Mouse (Mus musculus): Measurements from ENCODE around the gene Ambra1.
A peak's percentile ranks its signal among the peaks of the same experiment; 100 is the strongest.
"Not testable (repeated sequence)": the region's sequence is repeated elsewhere in the genome, so short reads cannot be mapped to it uniquely, and the experiment has no call there.

The Ambra1 gene

DNA sequence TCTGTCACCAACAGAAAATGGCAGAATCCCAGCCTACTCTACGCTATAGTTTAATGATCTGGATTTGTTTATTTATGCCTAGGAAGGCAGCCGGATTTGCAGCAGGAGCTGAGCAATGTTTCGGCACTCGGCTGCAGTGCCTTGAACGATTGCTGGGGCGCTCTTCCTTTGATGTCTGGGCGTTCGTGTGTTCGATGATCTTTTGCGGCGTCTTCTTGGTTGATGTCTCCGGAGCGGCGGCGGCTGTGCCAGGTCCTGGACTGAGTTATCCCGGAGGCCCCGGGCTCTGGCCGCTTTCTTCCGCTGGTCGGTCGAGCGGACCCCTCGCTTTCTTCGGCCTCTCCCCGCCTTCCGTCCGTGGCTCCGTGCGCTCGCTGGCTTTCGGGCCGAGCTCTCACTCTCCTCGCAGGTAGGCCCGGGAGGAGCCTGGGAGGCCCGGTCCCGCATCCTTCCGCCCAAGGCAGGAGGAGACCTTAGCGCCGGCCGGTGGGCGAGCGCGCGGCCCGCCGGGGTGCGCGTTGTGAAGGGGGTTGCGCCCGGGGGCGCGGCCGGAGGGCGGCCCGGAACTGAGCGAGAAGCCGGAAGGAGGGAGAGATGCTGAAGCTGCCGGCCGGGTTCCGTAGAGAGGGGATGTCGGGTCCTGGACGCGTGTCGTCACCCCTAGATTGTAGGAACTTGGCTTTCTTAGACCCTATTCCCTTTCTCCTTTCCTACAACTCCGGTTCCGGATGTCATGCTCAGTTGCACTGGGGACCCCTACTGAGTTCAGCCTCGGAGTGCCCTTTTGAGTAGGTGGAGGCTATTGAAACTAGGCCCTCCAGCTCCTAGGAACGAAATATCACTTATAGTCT is at the start of gene Ambra1:
Ambra1 (plus strand) TSS at position 164 of the 851 bp plus-strand sequence.
- peak; percentile 79 to 83 for DNase-seq (ENCODE audit: low spot score in 2 of 2)

DNA sequence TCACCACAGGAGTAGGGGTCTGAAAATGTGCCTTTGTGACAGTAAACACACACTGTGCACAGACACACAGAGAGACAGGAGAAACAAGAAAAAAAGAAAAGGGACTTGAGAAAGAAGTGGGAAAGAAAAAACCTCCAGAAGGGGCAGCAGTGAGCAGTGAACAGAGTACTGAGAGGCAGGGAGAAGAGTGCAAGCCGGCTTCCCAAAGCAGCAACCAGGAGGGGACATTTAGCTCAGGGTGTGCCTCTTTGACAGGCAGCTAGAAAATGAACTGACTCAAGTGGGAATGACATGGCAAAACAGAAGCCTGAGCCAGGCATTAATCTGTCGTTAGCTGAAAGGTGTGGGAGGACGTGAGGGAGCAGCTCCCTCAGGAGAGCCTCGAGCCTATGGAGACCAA is 47.1 kb upstream of the Ambra1 start:
- peak in 1 of 2 experiments; percentile 16 for DNase-seq (ENCODE audit: low spot score in 2 of 2)

DNA sequence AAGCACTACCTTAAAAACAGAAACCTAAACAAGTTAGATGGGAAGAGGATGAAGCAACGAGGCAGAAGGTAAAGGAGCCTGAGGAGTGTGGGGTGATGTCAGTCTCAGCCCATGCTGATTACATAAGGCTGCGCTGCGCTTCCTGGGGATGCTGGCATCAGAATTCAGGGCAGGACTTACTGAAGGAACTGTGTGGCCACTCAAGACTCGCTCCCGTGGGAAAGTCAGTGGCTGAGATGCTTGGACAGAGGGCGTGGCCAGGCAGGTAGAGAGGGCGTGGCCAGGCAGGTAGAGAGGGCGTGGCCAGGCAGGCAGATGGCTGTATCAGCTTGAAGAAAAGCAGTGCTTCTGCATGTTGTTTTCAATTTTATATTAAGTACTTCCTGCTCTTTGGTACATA is 46.0 kb upstream of the Ambra1 start:
- no peak for DNase-seq (ENCODE audit: low spot score in 2 of 2)

DNA sequence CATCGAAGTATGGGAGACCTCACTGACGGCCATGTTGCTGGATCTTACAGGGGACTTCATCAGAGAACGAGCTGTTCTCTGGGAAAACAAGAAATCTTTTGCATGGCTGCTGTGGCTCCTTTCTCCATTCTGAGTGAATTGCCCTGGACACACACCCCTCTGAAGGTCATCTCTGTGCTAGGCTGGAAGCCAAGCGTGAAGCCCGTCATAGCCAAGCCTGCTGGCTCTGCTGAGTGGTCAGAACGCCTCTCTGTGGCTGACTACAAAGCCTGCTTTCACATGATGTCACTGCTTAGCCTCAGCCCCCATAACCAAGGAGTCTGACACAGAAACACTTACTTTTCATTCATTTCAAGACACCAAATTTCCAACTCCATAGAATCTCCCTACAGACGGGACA is 40.5 kb upstream of the Ambra1 start:
- DNase-seq (ENCODE audit: low spot score in 2 of 2): no peak

DNA sequence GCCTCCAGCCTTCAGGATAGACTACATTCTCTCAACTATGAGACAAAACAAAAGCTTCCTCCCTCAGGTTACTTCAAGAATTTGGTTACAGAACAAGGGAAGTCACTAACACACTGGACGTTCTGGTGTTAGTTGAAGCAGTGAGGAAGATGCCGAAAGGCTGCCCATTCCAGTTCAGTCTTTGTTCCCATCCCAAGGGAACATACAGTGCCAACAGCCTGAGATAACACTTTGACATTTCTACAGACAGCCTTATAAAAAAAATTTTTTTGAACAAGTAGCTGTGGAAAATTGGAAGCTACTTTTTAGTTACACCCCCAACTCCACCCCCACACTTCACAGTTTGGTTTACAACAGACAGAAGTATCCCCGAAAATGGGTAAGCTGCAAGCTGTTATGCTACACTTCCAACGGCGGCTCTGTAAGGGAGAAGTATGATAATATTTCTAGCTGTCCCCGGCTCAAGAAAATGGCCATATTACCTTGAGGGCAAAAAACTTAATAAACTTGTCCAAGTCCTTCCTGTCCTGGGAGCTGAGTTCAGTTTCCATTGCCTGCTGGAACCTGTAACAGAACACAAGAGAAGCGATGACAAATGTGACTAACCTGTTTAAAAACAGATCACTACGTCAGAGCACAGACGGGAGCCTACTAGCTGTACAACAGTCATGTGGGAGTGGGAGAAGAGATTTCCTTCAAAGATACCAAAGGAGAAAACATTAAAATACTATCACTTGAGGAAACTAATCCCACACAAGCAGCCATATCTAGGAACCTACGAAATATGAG is 34.3 kb upstream of the Ambra1 start:
- DNase-seq (ENCODE audit: low spot score in 2 of 2): no peak

DNA sequence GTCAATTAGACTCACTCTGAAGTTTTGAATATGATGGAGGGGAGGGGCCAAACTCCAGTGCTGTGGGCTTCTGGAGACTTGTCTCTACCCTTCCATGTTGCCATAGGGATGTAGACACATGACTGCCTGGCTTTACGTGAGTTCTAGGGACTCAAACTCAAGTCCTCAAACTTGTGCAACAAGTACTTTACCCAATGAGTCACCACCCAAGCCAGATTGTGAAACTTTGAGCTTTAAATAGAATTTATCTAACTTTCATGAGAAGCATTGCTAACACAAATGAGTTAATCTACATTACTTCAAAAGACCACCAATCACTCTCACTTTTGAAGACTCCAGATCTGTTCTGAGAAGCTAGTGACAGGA is 33.7 kb upstream of the Ambra1 start:
- DNase-seq (ENCODE audit: low spot score in 2 of 2): no peak

DNA sequence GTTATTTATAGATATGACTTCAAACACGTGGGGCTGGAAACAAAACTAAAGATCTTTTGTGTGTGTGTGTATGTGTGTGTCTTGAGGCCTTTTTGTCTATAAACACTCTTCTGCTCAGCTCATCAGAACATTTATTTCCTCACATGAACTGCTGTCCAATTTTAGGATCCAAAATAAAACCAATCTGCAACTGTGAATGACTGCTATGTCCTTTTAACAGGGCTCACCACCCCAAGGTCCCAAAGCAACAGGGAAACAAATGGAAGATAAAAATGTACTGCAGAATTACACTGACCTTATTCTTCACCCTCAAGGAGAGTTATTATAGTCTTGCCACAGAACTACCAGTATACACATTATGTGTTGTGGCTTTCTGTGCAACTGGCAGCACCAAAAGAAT is 30.7 kb upstream of the Ambra1 start:
- no peak for DNase-seq (ENCODE audit: low spot score in 2 of 2)

DNA sequence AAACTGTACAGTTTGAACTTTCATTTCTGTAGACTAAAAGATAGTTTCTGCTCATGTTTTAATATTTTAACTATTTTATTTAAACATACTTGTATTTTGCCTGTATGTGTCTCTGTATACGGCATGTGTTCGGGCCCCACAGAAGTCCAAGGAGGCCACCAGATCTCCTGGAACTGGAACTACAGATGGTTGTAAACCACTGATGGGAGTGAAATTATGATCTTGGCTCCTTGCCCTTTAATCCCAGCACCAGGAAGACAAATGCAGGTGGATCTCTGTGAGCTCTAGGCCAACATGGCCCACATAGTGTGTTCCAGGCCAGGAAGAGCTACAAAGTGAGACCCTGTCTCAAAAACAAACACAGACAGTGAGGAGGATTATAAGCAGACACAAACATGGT is 28.6 kb upstream of the Ambra1 start:
- no peak for DNase-seq (ENCODE audit: low spot score in 2 of 2)

DNA sequence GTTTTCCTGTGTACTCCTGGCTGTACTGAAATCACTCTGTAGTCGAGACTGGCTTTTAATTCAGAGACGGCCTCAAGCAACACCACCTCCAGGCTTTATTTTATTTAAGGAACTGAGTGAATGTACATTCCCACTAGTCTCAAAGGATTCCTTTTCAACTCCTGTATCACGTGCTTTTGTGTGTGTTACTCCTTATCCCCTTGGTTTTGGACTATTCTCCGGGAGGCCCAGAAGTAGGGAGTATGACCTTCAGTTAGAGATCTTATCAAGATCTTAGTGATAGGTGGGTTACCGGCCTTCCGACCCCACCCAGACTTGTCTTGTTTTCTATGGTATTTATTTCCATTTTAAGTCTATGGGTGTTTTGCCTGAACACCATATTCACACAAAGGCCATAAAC is 24.2 kb upstream of the Ambra1 start:
- DNase-seq (ENCODE audit: low spot score in 2 of 2): no peak

DNA sequence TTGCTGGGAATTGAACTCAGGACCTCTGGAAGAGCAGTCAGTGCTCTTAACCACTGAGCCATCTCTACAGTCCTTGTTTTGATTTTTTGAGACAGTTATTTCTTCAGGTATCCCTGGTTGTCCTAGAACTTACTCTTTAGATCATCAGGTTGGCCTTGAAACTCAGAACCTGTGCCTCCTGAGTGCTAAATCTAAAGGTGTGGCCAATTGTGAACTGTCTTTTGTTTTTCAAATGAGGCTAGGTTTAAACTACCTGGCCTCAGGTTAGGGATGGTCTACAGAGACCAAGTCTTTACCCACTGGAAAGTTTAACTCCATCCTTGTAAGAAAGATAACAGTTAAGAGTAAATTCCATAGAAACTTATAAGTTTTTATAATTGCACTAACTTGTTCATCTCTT is 23.5 kb upstream of the Ambra1 start:
- DNase-seq (ENCODE audit: low spot score in 2 of 2): no peak

DNA sequence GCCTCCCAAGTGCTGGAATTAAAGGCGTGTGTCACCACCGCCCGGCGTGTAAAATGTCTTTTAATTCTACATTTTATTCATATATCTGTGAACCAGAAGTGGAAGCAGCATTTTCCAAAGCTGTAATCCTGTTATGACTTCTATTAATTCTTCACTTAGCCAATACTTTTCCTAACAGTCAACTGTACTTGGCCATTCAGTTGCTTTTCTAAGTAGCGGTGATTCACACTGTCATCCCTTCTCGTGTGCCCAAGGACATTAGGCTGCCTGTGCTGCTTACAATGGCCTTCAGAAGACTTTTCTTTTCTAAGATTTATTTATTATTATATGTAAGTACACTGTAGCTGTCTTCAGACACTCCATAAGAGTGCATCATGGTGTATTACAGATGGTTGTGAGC is 21.6 kb upstream of the Ambra1 start:
- no peak for DNase-seq (ENCODE audit: low spot score in 2 of 2)

DNA sequence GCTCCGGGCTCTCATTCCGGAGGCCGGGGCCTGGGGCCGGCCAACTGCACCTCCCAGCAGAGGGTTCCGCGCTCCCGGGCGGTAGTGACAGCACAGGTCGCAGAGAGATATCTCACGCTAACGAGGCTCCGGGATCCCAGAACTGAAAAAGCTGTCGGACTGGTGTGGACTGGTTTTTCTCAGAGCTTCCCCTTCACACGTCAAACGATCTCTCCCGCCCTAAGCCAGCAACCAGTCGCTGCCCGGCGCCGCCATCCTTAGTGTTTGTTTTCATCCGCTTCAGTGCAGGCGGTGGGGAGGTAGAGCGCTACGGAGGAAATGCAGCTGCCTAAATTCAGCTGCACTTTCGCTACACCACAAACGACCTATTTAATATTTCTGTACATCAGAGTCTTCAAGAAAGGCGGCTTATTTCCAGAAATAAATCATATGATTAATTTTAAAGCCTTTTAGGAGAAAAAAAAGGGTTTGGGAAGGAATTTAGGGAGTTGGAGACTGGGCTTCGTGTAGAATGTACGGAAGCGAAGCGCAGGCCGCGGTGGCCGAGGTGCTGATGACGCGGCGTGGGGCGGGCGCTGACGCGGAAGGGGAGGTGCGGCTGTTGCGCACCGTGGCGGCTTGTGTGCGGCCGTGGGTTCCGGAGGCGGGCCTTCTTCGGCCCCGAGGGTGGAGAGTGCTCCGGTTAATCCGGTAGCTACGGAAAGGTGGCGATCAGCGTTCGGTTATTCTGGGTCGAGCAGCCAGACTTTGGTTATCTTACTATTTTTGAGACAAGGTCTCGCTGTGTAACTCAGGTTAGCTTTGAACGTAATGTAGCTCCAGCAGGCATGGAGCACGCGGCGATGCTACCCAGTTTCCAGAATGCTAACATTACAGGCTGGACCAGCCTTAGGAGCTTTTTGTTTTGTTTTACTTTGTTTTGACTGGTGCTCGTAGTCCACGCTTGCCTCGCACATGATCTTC is 19.4 kb upstream of the Ambra1 start, which contains the start of the genes Atg13 and Harbi1:
Atg13 (minus strand) TSS at position 305 of the 963 bp plus-strand sequence.
Harbi1 (plus strand) TSS at position 581 of the 963 bp plus-strand sequence.
- DNase-seq (ENCODE audit: low spot score in 2 of 2): peak; percentile 92 to 93

DNA sequence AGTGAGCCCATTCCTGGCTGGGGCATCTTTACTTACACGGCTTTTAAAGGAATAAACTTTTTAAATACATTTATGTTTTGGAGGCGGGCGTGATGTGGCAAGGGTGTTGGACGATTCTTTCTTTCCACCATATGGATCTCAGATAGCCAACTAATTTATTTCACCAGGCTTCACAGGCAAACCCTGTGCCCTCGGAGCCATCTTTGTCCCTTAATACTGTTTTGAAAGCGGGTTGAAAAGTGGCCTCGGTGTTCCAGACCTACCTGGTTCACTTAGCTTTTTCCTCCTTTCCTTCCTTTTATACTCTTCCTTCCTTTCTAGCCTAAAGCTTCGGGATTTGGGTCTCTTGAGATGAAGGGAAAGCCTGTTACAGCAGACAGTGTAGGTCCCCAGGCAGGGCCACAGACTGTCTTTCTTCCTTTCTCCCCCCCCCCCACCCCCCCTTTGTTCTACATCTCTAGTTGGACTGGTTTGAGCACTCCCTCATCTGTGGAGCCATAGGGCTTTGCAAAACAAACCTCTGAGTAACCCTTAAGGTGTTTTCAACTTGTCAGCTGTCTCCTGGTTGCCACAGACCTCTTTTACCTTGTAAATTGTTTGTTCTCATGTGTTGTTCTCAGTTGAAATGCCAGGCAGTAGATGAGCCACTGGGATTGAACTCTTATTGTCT is 18.5 kb upstream of the Ambra1 start:
- no peak for DNase-seq (ENCODE audit: low spot score in 2 of 2)

DNA sequence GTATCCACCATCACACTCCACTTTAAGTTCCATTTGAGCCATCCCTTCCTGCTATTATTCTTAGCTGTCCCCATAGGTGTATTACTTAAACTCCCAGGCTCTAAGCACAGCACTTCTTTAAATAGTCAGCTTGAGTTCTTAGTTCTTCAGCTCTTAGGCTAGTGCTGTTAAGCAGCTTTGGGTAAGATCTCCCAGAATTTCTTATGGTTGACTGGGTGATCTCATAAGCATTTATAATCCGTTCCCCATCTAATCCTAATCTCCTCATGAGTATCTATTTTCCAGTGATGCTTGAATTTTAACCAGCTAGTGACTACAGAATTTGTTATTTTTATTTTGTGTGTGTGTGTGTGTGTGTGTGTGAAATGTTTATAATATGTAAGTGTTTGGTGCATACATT is 15.0 kb upstream of the Ambra1 start:
- no peak for DNase-seq (ENCODE audit: low spot score in 2 of 2)

DNA sequence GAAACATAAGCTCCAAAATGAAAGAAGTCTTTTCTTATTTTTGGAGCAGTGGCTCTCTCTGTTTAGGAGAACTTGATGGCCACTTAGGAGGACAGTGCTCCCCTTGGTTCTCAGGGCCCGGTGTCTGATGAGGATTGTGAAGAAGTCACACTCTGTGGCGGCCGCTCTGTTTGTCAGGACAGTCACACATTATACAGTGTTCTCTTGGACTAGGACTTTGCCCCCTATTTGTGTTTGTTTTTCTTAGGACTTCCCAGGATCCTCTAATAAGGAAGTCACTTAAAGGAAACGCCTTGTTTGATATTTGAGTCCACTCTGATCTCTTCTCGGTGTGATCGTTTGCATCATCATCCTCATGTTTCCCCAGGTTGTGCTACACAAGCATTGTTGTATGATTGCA is 11.7 kb upstream of the Ambra1 start:
- no peak for DNase-seq (ENCODE audit: low spot score in 2 of 2)

DNA sequence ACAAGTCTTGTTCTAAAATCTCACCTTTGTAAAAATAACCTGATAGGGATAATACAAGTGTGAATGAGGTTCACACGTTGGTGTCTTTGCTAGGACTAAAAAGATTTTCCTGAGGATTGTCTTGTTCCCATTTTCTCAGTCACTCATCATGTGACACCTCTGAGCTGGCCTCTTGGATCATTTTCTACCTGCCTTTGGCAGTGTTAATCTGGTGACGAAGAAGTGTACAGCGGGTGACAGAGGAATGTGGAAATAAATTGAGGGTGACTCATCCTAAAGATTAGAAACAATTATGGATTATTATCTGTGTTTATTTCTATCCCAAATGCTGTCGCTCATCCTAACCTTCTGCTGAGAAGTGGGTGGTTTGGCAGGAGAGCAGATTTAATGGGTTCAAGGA is 6.6 kb upstream of the Ambra1 start:
- no peak for DNase-seq (ENCODE audit: low spot score in 2 of 2)

DNA sequence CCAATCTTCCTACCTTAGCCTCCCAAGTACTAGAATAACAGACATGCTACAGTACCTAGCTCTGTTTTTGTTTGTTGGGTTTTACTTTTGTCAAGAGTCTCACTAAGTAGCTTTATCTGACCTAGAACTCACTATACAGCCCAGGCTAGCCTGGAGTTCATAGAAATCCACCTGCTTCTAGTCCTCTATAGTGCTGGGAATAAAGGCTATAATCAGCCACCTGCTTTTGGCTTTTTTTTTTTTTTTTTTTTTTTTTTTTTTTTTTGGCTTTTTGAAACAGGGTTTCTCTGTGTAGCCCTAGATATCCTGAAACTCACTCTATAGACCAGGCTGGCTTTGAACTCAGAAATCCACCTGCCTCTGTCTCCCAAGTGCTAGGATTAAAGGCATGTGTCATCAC is 6.0 kb upstream of the Ambra1 start:
- no peak for DNase-seq (ENCODE audit: low spot score in 2 of 2)

DNA sequence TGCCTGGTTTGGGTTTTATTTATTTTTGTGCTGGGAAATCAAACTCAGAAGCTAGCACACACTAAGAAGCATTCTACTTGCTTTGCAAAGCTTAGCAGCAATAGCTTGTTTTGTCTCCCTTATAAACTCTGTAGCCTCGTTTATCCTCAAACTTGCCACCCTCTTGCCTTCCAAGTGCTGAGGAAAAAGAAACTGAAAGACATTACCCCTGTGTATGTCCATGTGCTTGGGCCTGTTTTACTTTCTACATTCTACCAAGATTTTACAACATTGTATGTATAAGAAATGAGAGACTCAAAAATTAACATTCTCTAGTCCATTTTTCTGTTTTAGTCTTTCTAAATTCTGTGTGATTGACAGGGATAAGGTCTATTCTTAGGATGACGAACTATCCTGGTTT is 5.2 kb upstream of the Ambra1 start:
- no peak for DNase-seq (ENCODE audit: low spot score in 2 of 2)

DNA sequence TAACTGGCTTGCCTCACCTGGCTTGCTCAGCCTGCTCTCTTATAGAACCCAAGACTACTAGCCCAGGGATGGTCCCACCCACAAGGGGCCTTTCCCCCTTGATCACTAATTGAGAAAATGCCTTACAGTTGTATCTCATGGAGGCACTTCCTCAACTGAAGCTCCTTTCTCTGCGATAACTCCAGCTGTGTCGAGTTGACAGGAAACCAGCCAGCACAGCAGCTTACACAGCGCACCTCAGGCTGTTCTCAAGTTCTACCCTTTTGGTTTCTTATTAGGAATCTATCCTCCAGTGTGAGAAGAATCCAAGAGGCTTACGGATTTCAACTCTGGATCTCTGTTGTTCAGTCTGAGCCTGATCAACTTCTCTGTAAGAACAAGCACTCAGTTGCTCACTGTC is 4.5 kb upstream of the Ambra1 start:
- not testable (repeated sequence) for DNase-seq (ENCODE audit: low spot score in 2 of 2)

DNA sequence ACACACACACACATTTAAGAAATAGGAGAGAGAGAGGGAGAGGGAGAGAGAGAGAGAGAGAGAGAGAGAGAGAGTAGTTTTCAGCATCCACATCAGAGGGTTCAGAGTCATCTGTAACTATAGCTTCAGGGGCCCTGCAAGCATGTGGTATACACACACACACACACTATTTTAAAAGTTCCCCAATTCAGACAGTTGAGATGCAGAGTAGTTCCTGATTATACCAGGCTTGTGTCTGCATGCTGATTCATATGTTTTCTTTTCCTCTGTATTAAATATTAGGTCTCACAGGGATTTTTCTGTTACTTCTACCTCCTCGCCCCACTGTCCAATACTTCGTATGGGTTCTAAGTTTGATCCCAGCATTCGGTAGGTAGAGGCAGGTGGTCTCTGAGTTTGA is 2.9 kb upstream of the Ambra1 start:
- no peak for DNase-seq (ENCODE audit: low spot score in 2 of 2)

DNA sequence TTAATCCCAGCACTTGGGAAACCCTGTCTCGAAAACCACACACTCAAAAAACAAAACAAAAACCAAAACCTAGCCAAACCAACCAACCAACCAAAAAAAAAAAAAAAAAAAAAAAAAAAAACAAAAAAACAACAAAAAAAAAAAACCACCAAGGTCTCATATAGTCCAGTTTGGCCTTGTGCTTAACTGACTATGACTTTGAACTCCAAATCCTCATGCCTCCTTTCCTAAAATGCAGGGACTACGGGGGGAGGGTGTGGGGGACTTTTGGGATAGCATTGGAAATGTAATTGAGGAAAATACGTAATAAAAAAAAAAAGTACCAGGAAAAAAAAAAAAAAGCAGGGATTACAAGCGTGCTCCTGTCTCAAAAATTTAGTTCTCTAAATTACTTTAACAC is 363 bp upstream of the Ambra1 start:
- no peak for DNase-seq (ENCODE audit: low spot score in 2 of 2)

Measured in spleen, postnatal 36 days (tissue).